In the genomic region with DNA sequence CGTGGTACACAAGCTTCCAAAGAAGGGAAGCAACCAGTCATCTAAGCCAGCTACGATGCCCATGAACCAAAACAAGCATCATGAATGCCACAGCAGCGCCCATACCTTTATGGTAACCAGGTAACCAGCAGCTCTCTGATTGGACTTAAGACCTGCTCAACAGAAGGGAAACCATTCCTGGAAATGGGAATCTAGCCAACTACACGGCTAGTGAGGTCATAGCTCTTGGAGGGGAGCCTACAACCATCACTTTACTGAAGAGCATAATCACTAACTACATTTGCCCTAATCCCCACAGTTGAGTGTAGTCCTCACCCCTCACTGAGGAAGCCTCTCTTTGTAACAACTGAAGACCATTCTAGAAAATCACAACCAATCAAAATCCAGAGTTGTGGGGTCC, we compare ENCODE assay signal across 23 mouse cellular contexts. TPM values are rescaled to one million over a fixed set of nuclear protein-coding genes. Genes with fewer than 3 reads are reported as not detected.
"Had no signal": no experiment of that assay in that cellular context is flagged by ENCODE, and none has a peak within 500 bp of the region (broad histone marks: within the 10 kb centered on the region; RNA-seq: fewer than 3 reads in every experiment).

No protein-coding gene starts in this region.

- H3K36me3 ChIP-seq: heart, embryonic 13.5 days; heart, embryonic 15.5 days; hindbrain, embryonic 13.5 days; hindbrain, embryonic 15.5 days; limb, embryonic 13.5 days; limb, embryonic 15.5 days; liver, embryonic 12.5 days had no signal

- H3K27ac ChIP-seq: heart, adult 2 months; heart, embryonic 13.5 days; heart, embryonic 15.5 days; hindbrain, embryonic 13.5 days; hindbrain, embryonic 15.5 days; hindbrain, postnatal 0 days; kidney, postnatal 0 days; limb, embryonic 13.5 days; limb, embryonic 15.5 days; liver, embryonic 12.5 days; liver, embryonic 14.5 days had no signal

- H3K9me3 ChIP-seq: heart, embryonic 13.5 days; heart, embryonic 15.5 days; hindbrain, embryonic 13.5 days; hindbrain, embryonic 15.5 days; limb, embryonic 13.5 days; limb, embryonic 15.5 days; liver, embryonic 12.5 days had no signal

- DNase-seq: forebrain, postnatal 0 days; gastrocnemius, postnatal 14 days; gastrocnemius, postnatal 36 days; heart, adult 2 months; heart, postnatal 14 days; heart, postnatal 36 days; kidney, adult 11 months; layer of hippocampus, adult 9-11 months; layer of hippocampus, postnatal 36 days; left cerebral cortex, postnatal 4 days had no signal

- H3K4me2 ChIP-seq: heart, embryonic 11.5 days; heart, embryonic 13.5 days; heart, embryonic 15.5 days; hindbrain, embryonic 13.5 days; hindbrain, embryonic 15.5 days; limb, embryonic 13.5 days; limb, embryonic 15.5 days; liver, embryonic 12.5 days had no signal

- ATAC-seq: forebrain, postnatal 0 days; hindbrain, postnatal 0 days; intestine, embryonic 16.5 days; liver, embryonic 12.5 days had no signal

- H3K4me3 ChIP-seq: heart, adult 2 months; heart, embryonic 13.5 days; heart, embryonic 15.5 days; hindbrain, embryonic 13.5 days; hindbrain, embryonic 15.5 days; limb, embryonic 13.5 days; limb, embryonic 15.5 days; liver, embryonic 12.5 days had no signal

- H3K9ac ChIP-seq: forebrain, postnatal 0 days; heart, embryonic 13.5 days; heart, embryonic 15.5 days; hindbrain, embryonic 13.5 days; hindbrain, embryonic 15.5 days; limb, embryonic 13.5 days; limb, embryonic 15.5 days; liver, embryonic 12.5 days; liver, embryonic 14.5 days had no signal

- H3K4me1 ChIP-seq: heart, embryonic 13.5 days; heart, embryonic 15.5 days; hindbrain, embryonic 13.5 days; hindbrain, embryonic 15.5 days; limb, embryonic 13.5 days; limb, embryonic 15.5 days had no signal

- H3K27me3 ChIP-seq: heart, embryonic 13.5 days; heart, embryonic 15.5 days; hindbrain, embryonic 13.5 days; hindbrain, embryonic 15.5 days; limb, embryonic 13.5 days; limb, embryonic 15.5 days; liver, embryonic 12.5 days had no signal

RNA-seq across cellular contexts. Expression of a gene that starts 19.4 kb away (rescaled TPM):
- total RNA-seq: hematopoietic stem cell, adult 5-6 weeks had no signal
